Mouse (Mus musculus): ENCODE measurements around the gene Gpn2. TPM values are rescaled to one million over a fixed set of nuclear protein-coding genes. Genes with fewer than 3 reads are reported as not detected.
A peak's percentile ranks its signal among the peaks of the same experiment; 100 is the strongest.

Gpn2 gene
- polyA plus RNA-seq, 2 experiments, result 10.0 to 15.2 TPM

GRCm38 (mm10) chr4:133599571-133600073 lies 15.5 kb downstream of the Gpn2 start:
- DNase-seq (ENCODE audit: low read depth in 3 of 3, low spot score in 3 of 3), result peak; percentile 69 to 83 (median 71)
- TF ChIP-seq CTCF (IDR thresholded peaks at IDR 0.05; ENCODE audit: low read depth) (no peak), EP300 (IDR thresholded peaks at IDR 0.05; ENCODE audit: low read depth) (no peak)
- Histone ChIP-seq H3K9ac (replicated peaks) (peak overlapping the region; percentile 18; the same call in 1 of the 2 replicates), H3K4me1 (replicated peaks; ENCODE audit: control insufficient read depth in 2 of 2, insufficient read depth in 2 of 2, low read length in 1 of 2) (peaks cover 10 to 11% of the 10 kb centered on the region in 2 experiments), H3K36me3 (replicated peaks; ENCODE audit: control insufficient read depth, insufficient read depth, low read depth) (no peaks in the 10 kb centered on the region), H3K4me3 (ENCODE audit: insufficient read depth in 1 of 2, low read depth in 2 of 2, low read length in 2 of 2) (peak overlapping the region; percentile 33 to 54), H3K27ac (no peak overlapping the region), H3K27me3 (ENCODE audit: control insufficient read depth, insufficient read depth, low read length) (peaks cover 30% of the 10 kb centered on the region), H3K4me2 (ENCODE audit: low read depth) (peak overlapping the region; percentile 74), H3K9me3 (ENCODE audit: control insufficient read depth, low read length) (no peaks in the 10 kb centered on the region)
- ATAC-seq (ENCODE audit: insufficient read depth), result peak; percentile 97
- WGBS (ENCODE audit: insufficient replicate concordance), result under 1% methylated on average over 48 of the region's 50 CpGs

- Histone ChIP-seq H3K4me2 (ENCODE audit: low read depth) (peak overlapping the region; percentile 74), H3K9ac (replicated peaks) (no peak overlapping the region), H3K27ac (no peak overlapping the region), H3K27me3 (ENCODE audit: control insufficient read depth, insufficient read depth, low read length) (peaks cover 30% of the 10 kb centered on the region), H3K4me1 (replicated peaks; ENCODE audit: control insufficient read depth in 2 of 2, insufficient read depth in 2 of 2, low read length in 1 of 2) (peaks cover 9 to 10% of the 10 kb centered on the region in 2 experiments), H3K9me3 (ENCODE audit: control insufficient read depth, low read length) (no peaks in the 10 kb centered on the region), H3K4me3 (ENCODE audit: insufficient read depth in 1 of 2, low read depth in 2 of 2, low read length in 2 of 2) (peak overlapping the region in 1 of 2 experiments; percentile 54; a peak in 2 of 4 replicates), H3K36me3 (replicated peaks; ENCODE audit: control insufficient read depth, insufficient read depth, low read depth) (no peaks in the 10 kb centered on the region)
- TF ChIP-seq EP300 (IDR thresholded peaks at IDR 0.05; ENCODE audit: low read depth) (no peak), CTCF (IDR thresholded peaks at IDR 0.05; ENCODE audit: low read depth) (no peak)
- DNase-seq (ENCODE audit: low read depth in 3 of 3, low spot score in 3 of 3), result no peak
- no peak for ATAC-seq (ENCODE audit: insufficient read depth)
- 11% methylated on average over 9 of the region's 9 CpGs for WGBS (ENCODE audit: insufficient replicate concordance)
Measured at GRCm38 (mm10) chr4:133600306-133600705, 16.1 kb downstream of the Gpn2 start.

- no peak within 1 kb of the TSS for H3K9ac ChIP-seq (replicated peaks)
- H3K36me3 ChIP-seq (replicated peaks; ENCODE audit: control insufficient read depth, insufficient read depth, low read depth), result no peaks in the 10 kb centered on the region
- peak; percentile 82 for TF ChIP-seq CTCF (IDR thresholded peaks at IDR 0.05; ENCODE audit: low read depth)
- TF ChIP-seq EP300 (IDR thresholded peaks at IDR 0.05; ENCODE audit: low read depth), result no peak
- DNase-seq (ENCODE audit: low read depth in 3 of 3, low spot score in 3 of 3) (peak in 1 of 3 experiments; percentile 20), ATAC-seq (ENCODE audit: insufficient read depth) (no peak)
- H3K4me1 ChIP-seq (replicated peaks; ENCODE audit: control insufficient read depth in 2 of 2, insufficient read depth in 2 of 2, low read length in 1 of 2), result peaks cover 9 to 10% of the 10 kb centered on the region in 2 experiments
- WGBS (ENCODE audit: insufficient replicate concordance), result 3% methylated on average over 16 of the region's 16 CpGs
- H3K9me3 ChIP-seq (ENCODE audit: control insufficient read depth, low read length), result no peaks in the 10 kb centered on the region
- peak within 1 kb of the TSS; percentile 24 to 25; a peak in 1 of 4 replicates for H3K4me3 ChIP-seq (ENCODE audit: insufficient read depth in 1 of 2, low read depth in 2 of 2, low read length in 2 of 2)
- H3K4me2 ChIP-seq (ENCODE audit: low read depth), result peak within 1 kb of the TSS; percentile 30
- H3K27me3 ChIP-seq (ENCODE audit: control insufficient read depth, insufficient read depth, low read length), result peaks cover 30% of the 10 kb centered on the region
- H3K27ac ChIP-seq, result no peak within 1 kb of the TSS
Measured at GRCm38 (mm10) chr4:133601721-133602218, 17.6 kb downstream of the Gpn2 start, which contains the start of gene Sfn. Gene Sfn, minus strand, starts transcription at chr4:133602168.

GRCm38 (mm10) chr4:133603056-133603455 lies 18.9 kb downstream of the Gpn2 start:
- Histone ChIP-seq H3K36me3 (replicated peaks; ENCODE audit: control insufficient read depth, insufficient read depth, low read depth) (no peaks in the 10 kb centered on the region), H3K27me3 (ENCODE audit: control insufficient read depth, insufficient read depth, low read length) (peaks cover 30% of the 10 kb centered on the region), H3K4me1 (replicated peaks; ENCODE audit: control insufficient read depth in 2 of 2, insufficient read depth in 2 of 2, low read length in 1 of 2) (peaks cover 9 to 10% of the 10 kb centered on the region in 2 experiments), H3K4me3 (ENCODE audit: insufficient read depth in 1 of 2, low read depth in 2 of 2, low read length in 2 of 2) (no peak overlapping the region), H3K4me2 (ENCODE audit: low read depth) (no peak overlapping the region), H3K9me3 (ENCODE audit: control insufficient read depth, low read length) (no peaks in the 10 kb centered on the region), H3K9ac (replicated peaks) (no peak overlapping the region), H3K27ac (no peak overlapping the region)
- TF ChIP-seq EP300 (IDR thresholded peaks at IDR 0.05; ENCODE audit: low read depth) (no peak), CTCF (IDR thresholded peaks at IDR 0.05; ENCODE audit: low read depth) (no peak)
- ATAC-seq (ENCODE audit: insufficient read depth) (no peak), DNase-seq (ENCODE audit: low read depth in 3 of 3, low spot score in 3 of 3) (no peak)
- 72% methylated on average over 5 of the region's 5 CpGs for WGBS (ENCODE audit: insufficient replicate concordance)

GRCm38 (mm10) chr4:133604175-133604574 lies 20.0 kb downstream of the Gpn2 start:
- H3K27ac ChIP-seq, result no peak overlapping the region
- no peaks in the 10 kb centered on the region for H3K9me3 ChIP-seq (ENCODE audit: control insufficient read depth, low read length)
- H3K36me3 ChIP-seq (replicated peaks; ENCODE audit: control insufficient read depth, insufficient read depth, low read depth), result no peaks in the 10 kb centered on the region
- ATAC-seq (ENCODE audit: insufficient read depth) (no peak), DNase-seq (ENCODE audit: low read depth in 3 of 3, low spot score in 3 of 3) (no peak)
- no peak overlapping the region for H3K9ac ChIP-seq (replicated peaks)
- TF ChIP-seq EP300 (IDR thresholded peaks at IDR 0.05; ENCODE audit: low read depth), result no peak
- no peak for TF ChIP-seq CTCF (IDR thresholded peaks at IDR 0.05; ENCODE audit: low read depth)
- H3K4me3 ChIP-seq (ENCODE audit: insufficient read depth in 1 of 2, low read depth in 2 of 2, low read length in 2 of 2), result no peak overlapping the region
- peaks cover 1 to 2% of the 10 kb centered on the region in 2 experiments; a peak in 1 of 4 replicates for H3K4me1 ChIP-seq (replicated peaks; ENCODE audit: control insufficient read depth in 2 of 2, insufficient read depth in 2 of 2, low read length in 1 of 2)
- WGBS (ENCODE audit: insufficient replicate concordance), result 72% methylated on average over 7 of the region's 7 CpGs
- H3K27me3 ChIP-seq (ENCODE audit: control insufficient read depth, insufficient read depth, low read length), result peaks cover 30% of the 10 kb centered on the region
- no peak overlapping the region for H3K4me2 ChIP-seq (ENCODE audit: low read depth)
